Mouse (Mus musculus) embryonic stem cell, embryonic (primary cell): ENCODE data around the gene Olfr1204.

ENCODE experiments used
- CTCF ChIA-PET, 4 experiments: fragments of 300-600 bp in 2 of 4; fragments of 350-600 bp in 2 of 4; sonication (Branson Sonifier 250); formaldehyde crosslinking; loops; one replicate each; lab custom pipeline; 2022; ENCODE audit warnings: inconsistent platforms in 2 of 4; lab: Charles Lee
- POLR2A ChIA-PET, 4 experiments: fragments of 300-600 bp in 2 of 4; fragments of 350-600 bp in 2 of 4; sonication (Branson Sonifier 250); formaldehyde crosslinking; loops; one replicate each; lab custom pipeline; 2022; ENCODE audit warnings: antibody characterized with exemption in 4 of 4, inconsistent platforms in 1 of 4; lab: Charles Lee

Olfr1204 gene

GRCm38 (mm10) chr2:88848992-88849391, at the start of gene Olfr1204:
Gene Olfr1204 (plus strand): TSS chr2:88849292.
- CTCF ChIA-PET, result no interaction called here
- POLR2A ChIA-PET, result no interaction called here

- POLR2A ChIA-PET, result no interaction called here
Measured at GRCm38 (mm10) chr2:88814196-88814595, 34.9 kb upstream of the Olfr1204 start, which contains the start of gene Olfr1202. Gene Olfr1202 (plus strand): TSS chr2:88814496.

GRCm38 (mm10) chr2:88829437-88829836, 19.7 kb upstream of the Olfr1204 start, which contains the start of gene Olfr1205:
Gene Olfr1205 (plus strand): TSS chr2:88829737.
- ChIA-PET POLR2A (no interaction called here), CTCF (no interaction called here)

More at GRCm38 (mm10) chr2:88814196-88814595, 34.9 kb upstream of the Olfr1204 start, which contains the start of gene Olfr1202:
- CTCF ChIA-PET, result no interaction called here

- CTCF ChIA-PET, result no interaction called here
Measured at GRCm38 (mm10) chr2:88838477-88838876, 10.6 kb upstream of the Olfr1204 start.

GRCm38 (mm10) chr2:88862931-88863330, 13.8 kb downstream of the Olfr1204 start, which contains the start of gene Olfr1206:
Gene Olfr1206 (plus strand): TSS chr2:88863231.
- ChIA-PET POLR2A (no interaction called here), CTCF (no interaction called here)

More at GRCm38 (mm10) chr2:88838477-88838876, 10.6 kb upstream of the Olfr1204 start:
- POLR2A ChIA-PET, result no interaction called here

GRCm38 (mm10) chr2:88902211-88902610, 53.1 kb downstream of the Olfr1204 start, which contains the start of gene Olfr1208:
Gene Olfr1208 (minus strand): TSS chr2:88902311.
- CTCF ChIA-PET, result no interaction called here
- POLR2A ChIA-PET, result no interaction called here
